ENCODE assay signal across 20 mouse cellular contexts in genomic region chr11:116014821-116015220, GRCm38 (mm10). TPM values are rescaled to one million over a fixed set of nuclear protein-coding genes. Genes with fewer than 3 reads are reported as not detected.
A peak's percentile ranks its signal among the peaks of the same experiment; 100 is the strongest.
DNase-seq lines count a peak whose midpoint lies in the region; ATAC-seq and TF ChIP-seq lines count a peak whose summit lies in the region.
"Had no signal": no experiment of that assay in that cellular context is flagged by ENCODE, and none has a peak within 500 bp of the region (broad histone marks: within the 10 kb centered on the region; RNA-seq: fewer than 3 reads in every experiment).

No protein-coding gene starts in this region.

- no peak overlapping the region for H3K9ac ChIP-seq in liver, embryonic 11.5 days (ENCODE audit: low read depth, low read length)
- H3K9ac ChIP-seq in lung, embryonic 15.5 days, result no peak overlapping the region
- no peak overlapping the region for H3K9ac ChIP-seq in stomach, embryonic 15.5 days
- H3K9ac ChIP-seq: hindbrain, embryonic 12.5 days; limb, embryonic 12.5 days; neural tube, embryonic 12.5 days had no signal

- no peak overlapping the region for H3K4me2 ChIP-seq in liver, embryonic 11.5 days
- peak overlapping the region; percentile 3; the same call in 1 of the 2 replicates for H3K4me2 ChIP-seq in lung, embryonic 15.5 days
- no peak overlapping the region; the same call in 1 of the 2 replicates for H3K4me2 ChIP-seq in stomach, embryonic 15.5 days
- H3K4me2 ChIP-seq: hindbrain, embryonic 12.5 days; limb, embryonic 12.5 days; neural tube, embryonic 12.5 days had no signal

- peaks cover 9% of the 10 kb centered on the region; the same call in 1 of the 2 replicates for H3K36me3 ChIP-seq in liver, embryonic 11.5 days (ENCODE audit: control insufficient read depth, insufficient read depth, low read length)
- H3K36me3 ChIP-seq in lung, embryonic 15.5 days, result 0 out of 2 replicates have a peak, but pooled peaks cover 4% of the 10 kb centered on the region
- 0 out of 2 replicates have a peak, but pooled peaks cover 3% of the 10 kb centered on the region for H3K36me3 ChIP-seq in stomach, embryonic 15.5 days
- H3K36me3 ChIP-seq: neural tube, embryonic 12.5 days had no signal

- intact Hi-C loops in gastrocnemius, adult 2 months (cut with DNase I), result no loop called here

- H3K27me3 ChIP-seq in liver, embryonic 11.5 days (replicated peaks; ENCODE audit: control insufficient read depth, insufficient read depth, low read length), result no peaks in the 10 kb centered on the region
- no peaks in the 10 kb centered on the region for H3K27me3 ChIP-seq in lung, embryonic 15.5 days
- no peaks in the 10 kb centered on the region for H3K27me3 ChIP-seq in stomach, embryonic 15.5 days (replicated peaks)
- H3K27me3 ChIP-seq: limb, embryonic 12.5 days; megakaryocyte, embryonic 14.5 days; neural tube, embryonic 12.5 days had no signal

- peaks cover 26% of the 10 kb centered on the region for H3K4me1 ChIP-seq in liver, embryonic 11.5 days (replicated peaks; ENCODE audit: control insufficient read depth, insufficient read depth, low read length)
- H3K4me1 ChIP-seq in lung, embryonic 15.5 days, result peaks cover 18% of the 10 kb centered on the region
- H3K4me1 ChIP-seq in stomach, embryonic 15.5 days, result peaks cover 12% of the 10 kb centered on the region; the same call in 1 of the 2 replicates

- no peaks in the 10 kb centered on the region for H3K9me3 ChIP-seq in liver, embryonic 11.5 days (ENCODE audit: control insufficient read depth, low read length)
- no peaks in the 10 kb centered on the region for H3K9me3 ChIP-seq in lung, embryonic 15.5 days
- no peaks in the 10 kb centered on the region for H3K9me3 ChIP-seq in stomach, embryonic 15.5 days
- H3K9me3 ChIP-seq: hindbrain, embryonic 12.5 days; limb, embryonic 12.5 days; megakaryocyte, embryonic 14.5 days; neural tube, embryonic 12.5 days had no signal

- WGBS in liver, embryonic 11.5 days, result 53% methylated on average over 8 of the region's 8 CpGs
- 50% methylated on average over 8 of the region's 8 CpGs for WGBS in lung, embryonic 15.5 days
- 51% methylated on average over 8 of the region's 8 CpGs for WGBS in stomach, embryonic 15.5 days

- H3K27ac ChIP-seq in liver, embryonic 11.5 days (ENCODE audit: low read depth, low read length), result no peak overlapping the region
- H3K27ac ChIP-seq in lung, embryonic 15.5 days, result peak overlapping the region; percentile 62
- peak overlapping the region; percentile 45; the same call in 1 of the 2 replicates for H3K27ac ChIP-seq in stomach, embryonic 15.5 days
- H3K27ac ChIP-seq in gastrocnemius, adult 2 months, result no peak overlapping the region
- H3K27ac ChIP-seq: heart, adult 2 months; hindbrain, embryonic 12.5 days; limb, embryonic 12.5 days; neural tube, embryonic 12.5 days had no signal

- H3K4me3 ChIP-seq in liver, embryonic 11.5 days (ENCODE audit: low read depth, low read length), result no peak overlapping the region
- no peak overlapping the region for H3K4me3 ChIP-seq in lung, embryonic 15.5 days
- no peak overlapping the region for H3K4me3 ChIP-seq in stomach, embryonic 15.5 days (replicated peaks)
- H3K4me3 ChIP-seq in gastrocnemius, adult 2 months, result no peak overlapping the region
- H3K4me3 ChIP-seq: heart, adult 2 months; hindbrain, embryonic 12.5 days; limb, embryonic 12.5 days; megakaryocyte, embryonic 14.5 days; neural tube, embryonic 12.5 days had no signal

- peak; percentile 31 for DNase-seq in liver, embryonic 11.5 days (ENCODE audit: low spot score)
- DNase-seq in liver, result no peak
- peak; percentile 56 for DNase-seq in c-Kit-positive CD71-positive TER-119-negative erythroid progenitor cells, embryonic 14.5 days (ENCODE audit: low read depth)
- DNase-seq in gastrocnemius, adult 2 months, result no peak
- no peak for DNase-seq in adrenal gland, adult 2 months
- DNase-seq: B cell, adult 2 months; cerebellum, adult 18-20 months; gastrocnemius, postnatal 10 days; heart, adult 2 months; kidney, adult 11 months; kidney, postnatal 36 days; layer of hippocampus, postnatal 36 days; thymus, postnatal 36 days had no signal

- no peak; the same call in 1 of the 2 replicates for ATAC-seq in liver, embryonic 11.5 days (replicated peaks; ENCODE audit: low FRiP score)
- ATAC-seq in lung, embryonic 15.5 days (ENCODE audit: borderline replicate concordance, extremely low read depth, low FRiP score, low TSS enrichment), result no peak
- peak; percentile 29 for ATAC-seq in stomach, embryonic 15.5 days (ENCODE audit: insufficient read depth, low FRiP score, low read depth)
- ATAC-seq: forebrain, embryonic 16.5 days had no signal

- no peak for TF ChIP-seq CTCF in gastrocnemius, adult 2 months (IDR thresholded peaks at IDR 0.05)

RNA-seq across cellular contexts. Expression of gene Galk1, which starts 2.3 kb away (rescaled TPM):
- polyA plus RNA-seq in liver, embryonic 11.5 days (2014; fragmentation: Nextera tagmentation; extraction: Ambion mirVana), result 299 and 304 TPM in 2 replicates
- 215 and 229 TPM in 2 replicates for polyA plus RNA-seq in lung, embryonic 15.5 days (2015; fragmentation: Nextera tagmentation; extraction: Ambion mirVana)
- polyA plus RNA-seq in stomach, embryonic 15.5 days (2015; fragmentation: Nextera tagmentation; extraction: Ambion mirVana), result 186 and 208 TPM in 2 replicates
- total RNA-seq in gastrocnemius, adult 2 months (2021), result 1 to 10 TPM; 3.0 to 3.8 TPM
- total RNA-seq in adrenal gland, adult 2 months (2021), result 10 to 100 TPM; 30.6 to 45.6 TPM
- polyA plus RNA-seq in adrenal gland, adult 2 months (2012; rRNA removed), result 68.6 and 71.3 TPM in 2 replicates

RNA-seq across cellular contexts. Expression of gene H3f3b, which starts 12.9 kb away (rescaled TPM):
- polyA plus RNA-seq in liver, embryonic 11.5 days (2014; fragmentation: Nextera tagmentation; extraction: Ambion mirVana), result 1,141 and 1,182 TPM in 2 replicates
- polyA plus RNA-seq in lung, embryonic 15.5 days (2015; fragmentation: Nextera tagmentation; extraction: Ambion mirVana), result 1,879 and 1,955 TPM in 2 replicates
- 1,577 and 1,755 TPM in 2 replicates for polyA plus RNA-seq in stomach, embryonic 15.5 days (2015; fragmentation: Nextera tagmentation; extraction: Ambion mirVana)
- 10 to 100 TPM; 55.9 to 58.7 TPM for total RNA-seq in gastrocnemius, adult 2 months (2021)
- 100 to 1,000 TPM; 270 to 363 TPM for total RNA-seq in adrenal gland, adult 2 months (2021)
- 76.2 and 92.7 TPM in 2 replicates for polyA plus RNA-seq in adrenal gland, adult 2 months (2012; rRNA removed)

RNA-seq across cellular contexts. Expression of gene Unk, which starts 15.3 kb away (rescaled TPM):
- polyA plus RNA-seq in liver, embryonic 11.5 days (2014; fragmentation: Nextera tagmentation; extraction: Ambion mirVana), result 28.9 and 34.1 TPM in 2 replicates
- 37.0 and 37.7 TPM in 2 replicates for polyA plus RNA-seq in lung, embryonic 15.5 days (2015; fragmentation: Nextera tagmentation; extraction: Ambion mirVana)
- 27.3 and 33.2 TPM in 2 replicates for polyA plus RNA-seq in stomach, embryonic 15.5 days (2015; fragmentation: Nextera tagmentation; extraction: Ambion mirVana)
- total RNA-seq in gastrocnemius, adult 2 months (2021), result 1 to 10 TPM; 7.0 to 7.4 TPM
- 10 to 100 TPM; 20.2 to 21.2 TPM for total RNA-seq in adrenal gland, adult 2 months (2021)
- polyA plus RNA-seq in adrenal gland, adult 2 months (2012; rRNA removed), result 46.0 and 58.5 TPM in 2 replicates

RNA-seq across cellular contexts. Expression of gene Itgb4, which starts 40.3 kb away (rescaled TPM):
- polyA plus RNA-seq in liver, embryonic 11.5 days (2014; fragmentation: Nextera tagmentation; extraction: Ambion mirVana), result 0.60 and 0.77 TPM in 2 replicates
- polyA plus RNA-seq in lung, embryonic 15.5 days (2015; fragmentation: Nextera tagmentation; extraction: Ambion mirVana), result 2.6 and 3.4 TPM in 2 replicates
- polyA plus RNA-seq in stomach, embryonic 15.5 days (2015; fragmentation: Nextera tagmentation; extraction: Ambion mirVana), result 13.4 and 13.5 TPM in 2 replicates
- total RNA-seq in gastrocnemius, adult 2 months (2021), result 1 to 10 TPM; 4.2 to 4.5 TPM
- total RNA-seq in adrenal gland, adult 2 months (2021), result 1 to 10 TPM; 2.1 to 4.3 TPM
- polyA plus RNA-seq in adrenal gland, adult 2 months (2012; rRNA removed), result 3.9 and 4.8 TPM in 2 replicates

Comparison
In these comparisons a context has a peak if more than half of its experiments do, and no peak if none do; other contexts are left out.
1. DNase-seq: peak in liver, embryonic 11.5 days (single experiment) and c-Kit-positive CD71-positive TER-119-negative erythroid progenitor cells, embryonic 14.5 days (single experiment); none in liver (single experiment), gastrocnemius, adult 2 months (single experiment) and adrenal gland, adult 2 months (single experiment).
2. H3K27ac ChIP-seq: peak in lung, embryonic 15.5 days (single experiment) and stomach, embryonic 15.5 days (single experiment); none in liver, embryonic 11.5 days (single experiment) and gastrocnemius, adult 2 months (single experiment).
3. RNA of gene H3f3b, which starts 12.9 kb away (polyA plus RNA-seq): 1,879 to 1,955 TPM in lung, embryonic 15.5 days, 1,577 to 1,755 TPM in stomach, embryonic 15.5 days and 1,141 to 1,182 TPM in liver, embryonic 11.5 days; 76.2 to 92.7 TPM in adrenal gland, adult 2 months; every median in the first group is over 10 times any median in the second.